Comparison of ENCODE assay signal across 25 mouse cellular contexts in the genomic region with DNA sequence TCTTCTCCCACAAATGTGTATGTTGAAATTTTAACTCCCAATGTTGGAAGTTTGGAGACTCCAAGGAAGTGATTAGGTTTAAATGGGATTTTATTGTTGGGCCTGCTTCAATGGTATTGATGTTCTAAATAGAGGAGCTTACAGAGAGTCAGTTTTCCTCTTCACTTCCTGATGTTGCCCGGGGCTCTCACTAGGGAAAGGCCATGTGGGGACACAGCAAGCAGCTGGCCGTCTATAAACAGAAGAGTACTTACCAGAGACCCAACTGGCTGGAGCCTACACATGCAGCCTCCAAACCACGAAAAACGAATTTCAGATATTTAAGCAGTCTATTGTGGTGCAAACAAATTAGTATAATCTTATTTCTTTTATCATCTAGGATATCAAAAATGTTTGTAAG.
DNase-seq lines count a peak whose midpoint lies in the region; ATAC-seq and TF ChIP-seq lines count a peak whose summit lies in the region.
"Had no signal": no experiment of that assay in that cellular context is flagged by ENCODE, and none has a peak within 500 bp of the region (broad histone marks: within the 10 kb centered on the region; RNA-seq: fewer than 3 reads in every experiment).

No protein-coding gene starts in this region.

- H3K4me1 ChIP-seq in lung, embryonic 14.5 days (ENCODE audit: insufficient read depth), result 0 out of 2 replicates have a peak, but pooled peaks cover 5% of the 10 kb centered on the region
- peaks cover 2% of the 10 kb centered on the region; the same call in 1 of the 2 replicates for H3K4me1 ChIP-seq in lung, adult 2 months (ENCODE audit: control insufficient read depth, insufficient read depth, low read length)
- no peaks in the 10 kb centered on the region for H3K4me1 ChIP-seq in lung, postnatal 0 days (ENCODE audit: insufficient read depth, low read depth, low read length)
- H3K4me1 ChIP-seq: embryonic facial prominence, embryonic 12.5 days; heart, embryonic 15.5 days had no signal

- intact Hi-C loops in left cerebral cortex, postnatal 25 days (cut with DNase I), result no loop called here

- peak; percentile 24 for DNase-seq in lung, embryonic 14.5 days
- DNase-seq in lung, adult 2 months, result no peak
- peak; percentile 22 for DNase-seq in lung, postnatal 0 days (ENCODE audit: low spot score)
- peak; percentile 57 for DNase-seq in lung, postnatal 10 days
- DNase-seq in lung, postnatal 36 days, result peak; percentile 47
- no peak for DNase-seq in left cerebral cortex, postnatal 25 days (ENCODE audit: low spot score in 2 of 2)
- DNase-seq: adrenal gland, adult 2 months; adrenal gland, postnatal 14 days; cerebellum, adult 11 months; cerebellum, adult 2 months; cerebellum, adult 9-11 months; cerebellum, postnatal 25 days; forebrain, postnatal 0 days; gastrocnemius, adult 2 months; gastrocnemius, postnatal 36 days; heart, postnatal 10 days; heart, postnatal 4 days had no signal

- TF ChIP-seq POLR2A in lung, adult 2 months (IDR thresholded peaks at IDR 0.05; ENCODE audit: borderline replicate concordance, extremely low read depth, low read depth, low read length), result no peak

- TF ChIP-seq EP300 in lung, postnatal 0 days (IDR thresholded peaks at IDR 0.05), result no peak

- H3K9me3 ChIP-seq in lung, embryonic 14.5 days (ENCODE audit: low read depth, low read length), result no peaks in the 10 kb centered on the region
- H3K9me3 ChIP-seq in lung, postnatal 0 days (ENCODE audit: low read length), result no peaks in the 10 kb centered on the region
- H3K9me3 ChIP-seq: embryonic facial prominence, embryonic 12.5 days; embryonic facial prominence, embryonic 15.5 days; heart, embryonic 12.5 days; heart, embryonic 15.5 days had no signal

- no peak overlapping the region for H3K9ac ChIP-seq in lung, embryonic 14.5 days
- no peak overlapping the region for H3K9ac ChIP-seq in lung, postnatal 0 days (replicated peaks; ENCODE audit: low read depth)
- H3K9ac ChIP-seq: embryonic facial prominence, embryonic 12.5 days; embryonic facial prominence, embryonic 15.5 days; forebrain, postnatal 0 days; heart, embryonic 12.5 days; heart, embryonic 15.5 days; hindbrain, embryonic 14.5 days had no signal

- no peaks in the 10 kb centered on the region for H3K36me3 ChIP-seq in lung, embryonic 14.5 days (ENCODE audit: insufficient read depth)
- H3K36me3 ChIP-seq in lung, postnatal 0 days (ENCODE audit: insufficient read depth, low read length), result no peaks in the 10 kb centered on the region
- H3K36me3 ChIP-seq: embryonic facial prominence, embryonic 12.5 days; embryonic facial prominence, embryonic 15.5 days; heart, embryonic 12.5 days; heart, embryonic 15.5 days had no signal

- no peak overlapping the region for H3K4me2 ChIP-seq in lung, embryonic 14.5 days
- no peak overlapping the region for H3K4me2 ChIP-seq in lung, postnatal 0 days (replicated peaks; ENCODE audit: low read depth, low read length)
- H3K4me2 ChIP-seq: embryonic facial prominence, embryonic 12.5 days; embryonic facial prominence, embryonic 15.5 days; heart, embryonic 12.5 days; heart, embryonic 15.5 days; hindbrain, embryonic 14.5 days had no signal

- ATAC-seq in lung, embryonic 14.5 days (ENCODE audit: insufficient read depth), result no peak
- no peak for ATAC-seq in lung, postnatal 0 days
- ATAC-seq: CD4-positive, CD25-positive, alpha-beta regulatory T cell, adult 4 months; forebrain, embryonic 14.5 days; forebrain, postnatal 0 days; hindbrain, postnatal 0 days had no signal

- WGBS in lung, embryonic 14.5 days, result 47% methylated on average over 4 of the region's 4 CpGs
- WGBS in lung, adult 2 months, result 29% methylated on average over 4 of the region's 4 CpGs
- 52% methylated on average over 4 of the region's 4 CpGs for WGBS in lung, postnatal 0 days

- no peak overlapping the region for H3K4me3 ChIP-seq in lung, embryonic 14.5 days (ENCODE audit: low read depth, low read length)
- no peak overlapping the region for H3K4me3 ChIP-seq in lung, adult 2 months (replicated peaks; ENCODE audit: extremely low read depth, low read depth, low read length)
- no peak overlapping the region for H3K4me3 ChIP-seq in lung, postnatal 0 days (ENCODE audit: low read depth, low read length)
- H3K4me3 ChIP-seq: embryonic facial prominence, embryonic 12.5 days; embryonic facial prominence, embryonic 15.5 days; gastrocnemius, adult 2 months; heart, embryonic 12.5 days; heart, embryonic 15.5 days had no signal

- H3K27ac ChIP-seq in lung, embryonic 14.5 days (ENCODE audit: low read depth), result no peak overlapping the region
- H3K27ac ChIP-seq in lung, postnatal 0 days (ENCODE audit: low read length), result no peak overlapping the region
- H3K27ac ChIP-seq: embryonic facial prominence, embryonic 12.5 days; embryonic facial prominence, embryonic 15.5 days; gastrocnemius, adult 2 months; heart, embryonic 15.5 days; hindbrain, embryonic 14.5 days; hindbrain, postnatal 0 days had no signal

- H3K27me3 ChIP-seq in lung, embryonic 14.5 days (ENCODE audit: insufficient read depth, low read length), result no peaks in the 10 kb centered on the region
- H3K27me3 ChIP-seq in lung, postnatal 0 days (replicated peaks; ENCODE audit: insufficient read depth, low read length), result no peaks in the 10 kb centered on the region
- H3K27me3 ChIP-seq: embryonic facial prominence, embryonic 15.5 days; heart, embryonic 12.5 days; heart, embryonic 15.5 days had no signal

- no peak for TF ChIP-seq CTCF in lung, embryonic 14.5 days (IDR thresholded peaks at IDR 0.05; ENCODE audit: low read depth)
- no peak for TF ChIP-seq CTCF in lung, adult 2 months (IDR thresholded peaks at IDR 0.05; ENCODE audit: insufficient read depth, low read length)
- TF ChIP-seq CTCF in lung, postnatal 0 days (IDR thresholded peaks at IDR 0.05), result no peak

Comparison
In these comparisons a context has a peak if more than half of its experiments do, and no peak if none do; other contexts are left out.
1. DNase-seq: peak in lung, embryonic 14.5 days (single experiment), lung, postnatal 0 days (single experiment), lung, postnatal 10 days (single experiment) and lung, postnatal 36 days (single experiment); none in lung, adult 2 months (single experiment) and left cerebral cortex, postnatal 25 days (0 of 2).